Mouse (Mus musculus) myocyte (in vitro differentiated cells): Measurements from ENCODE around the gene Gm20741. TPM values are rescaled to one million over a fixed set of nuclear protein-coding genes. Genes with fewer than 3 reads are reported as not detected.

Experiments used
- H3K27me3 ChIP-seq: one replicate; pipeline ENCODE4 v1.6.1; 2011; ENCODE audit not compliant: control insufficient read depth, insufficient read depth, insufficient read length
- H3K36me3 ChIP-seq: one replicate; pipeline ENCODE4 v1.6.1; 2011; ENCODE audit not compliant: control insufficient read depth, insufficient read depth
- H3K4me2 ChIP-seq: one replicate; pipeline ENCODE4 v1.6.1; 2011; ENCODE audit warnings: low read depth, control low read depth
- H3K4me3 ChIP-seq: one replicate; pipeline ENCODE4 v1.5.1; 2011; ENCODE audit warnings: mild to moderate bottlenecking, control low read depth, moderate library complexity
- H3K79me2 ChIP-seq: one replicate; pipeline ENCODE4 v1.6.1; 2011; ENCODE audit not compliant: control insufficient read depth, insufficient read depth
- H3ac ChIP-seq: one replicate; pipeline ENCODE4 v1.6.1; 2011; ENCODE audit not compliant: control insufficient read depth, insufficient read length
- CEBPB ChIP-seq: IDR thresholded peaks from 2 replicates; pipeline ENCODE4 v1.6.1; 2011; ENCODE audit warnings: mild to moderate bottlenecking, moderate library complexity; ENCODE audit not compliant: poor library complexity, insufficient read depth, severe bottlenecking
- E2F4 ChIP-seq: IDR thresholded peaks from one replicate; pipeline ENCODE4 v1.6.1; 2011; ENCODE audit warnings: mild to moderate bottlenecking, control low read depth, moderate library complexity; ENCODE audit not compliant: insufficient read depth
- MAX ChIP-seq: IDR thresholded peaks from one replicate; pipeline ENCODE4 v1.6.1; 2011; ENCODE audit warnings: low read depth, mild to moderate bottlenecking, control low read depth
- MYOD1 ChIP-seq, 3 experiments: IDR thresholded peaks; one replicate each; pipeline ENCODE4 v1.6.1; 2011; ENCODE audit warnings: control low read depth in 2 of 3, low read depth in 2 of 3, mild to moderate bottlenecking in 2 of 3, moderate library complexity in 1 of 3; ENCODE audit not compliant: insufficient read length in 2 of 3, control insufficient read depth in 1 of 3
- MYOG ChIP-seq, 3 experiments: IDR thresholded peaks; one replicate each; pipeline ENCODE4 v1.6.1; 2011; ENCODE audit warnings: control low read depth in 2 of 3, low read depth in 2 of 3, mild to moderate bottlenecking in 2 of 3; ENCODE audit not compliant: insufficient read length in 2 of 3, control insufficient read depth in 1 of 3, insufficient read depth in 1 of 3
- POLR2A ChIP-seq: IDR thresholded peaks from one replicate; pipeline ENCODE4 v1.6.1; 2011; ENCODE audit warnings: low read depth, mild to moderate bottlenecking, control low read depth, moderate library complexity; ENCODE audit not compliant: insufficient read length
- POLR2AphosphoS2 ChIP-seq: IDR thresholded peaks from one replicate; pipeline ENCODE4 v1.6.1; 2011; ENCODE audit warnings: low read depth, control low read depth; ENCODE audit not compliant: insufficient read length
- REST ChIP-seq: IDR thresholded peaks from one replicate; pipeline ENCODE4 v1.6.1; 2011; ENCODE audit warnings: mild to moderate bottlenecking, control low read depth, moderate library complexity; ENCODE audit not compliant: insufficient read depth, insufficient read length
- SRF ChIP-seq: IDR thresholded peaks from one replicate; pipeline ENCODE4 v1.6.1; 2011; ENCODE audit warnings: low read depth; ENCODE audit not compliant: control insufficient read depth, insufficient read length
- TCF12 ChIP-seq: IDR thresholded peaks from one replicate; pipeline ENCODE4 v1.6.1; 2011; ENCODE audit warnings: mild to moderate bottlenecking, control low read depth; ENCODE audit not compliant: poor library complexity, insufficient read depth, severe bottlenecking
- TCF3 ChIP-seq: IDR thresholded peaks from one replicate; pipeline ENCODE4 v1.6.1; 2011; ENCODE audit warnings: low read depth, control low read depth; ENCODE audit not compliant: insufficient read length
- USF1 ChIP-seq: IDR thresholded peaks from one replicate; pipeline ENCODE4 v1.6.1; 2011; ENCODE audit warnings: low read depth, mild to moderate bottlenecking, control low read depth, moderate library complexity
- polyA plus RNA-seq: library from polyadenylated mRNA; unstranded; fragments of >200 nt; fragmentation: generic; extraction: Trizol; gene quantifications from one replicate; pipeline ENCODE4 v1.2.1, GENCODE M21; 2012; ENCODE audit warnings: missing spikeins

The Gm20741 gene
- polyA plus RNA-seq, result not detected

DNA sequence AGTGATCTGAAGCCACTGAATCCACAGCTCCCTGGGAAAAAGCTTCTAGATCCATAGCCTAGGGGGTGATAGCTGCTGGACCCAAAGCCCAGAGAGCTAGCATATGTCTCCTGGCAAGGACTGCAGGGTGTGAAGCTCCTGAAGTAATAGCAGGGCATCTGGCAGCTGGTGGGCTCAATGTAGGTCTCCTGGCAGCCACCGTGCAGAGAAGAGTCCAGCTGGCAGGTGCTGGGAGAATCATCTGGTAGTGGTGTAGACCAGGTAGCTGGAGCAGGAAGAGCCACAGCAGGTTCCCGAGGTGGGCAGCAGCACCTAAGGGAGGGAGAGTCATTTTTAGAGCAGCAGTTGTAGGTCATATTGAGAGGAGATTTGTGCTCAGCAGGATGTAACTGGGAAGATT lies at the start of gene Gm20741:
TSS of gene Gm20741 (minus strand) at position 394 of the 400 bp plus-strand sequence.
- H3ac ChIP-seq, result no peak within 1 kb of the TSS
- H3K79me2 ChIP-seq, result no peaks in the 10 kb centered on the region
- no peaks in the 10 kb centered on the region for H3K36me3 ChIP-seq
- no peak within 1 kb of the TSS for H3K4me3 ChIP-seq
- H3K4me2 ChIP-seq, result no peak within 1 kb of the TSS
- TF ChIP-seq POLR2AphosphoS2, result no peak
- TF ChIP-seq MYOG (IDR thresholded peaks at IDR 0.05; ENCODE audit: control insufficient read depth in 1 of 3, insufficient read depth in 1 of 3, insufficient read length in 2 of 3, low read depth in 2 of 3), result no peak
- no peak for TF ChIP-seq E2F4
- no peak for TF ChIP-seq CEBPB
- no peak for TF ChIP-seq MYOD1 (IDR thresholded peaks at IDR 0.05; ENCODE audit: control insufficient read depth in 1 of 3, insufficient read length in 2 of 3, low read depth in 2 of 3)
- TF ChIP-seq POLR2A, result no peak
- TF ChIP-seq MAX, result no peak
- no peak for TF ChIP-seq USF1
- TF ChIP-seq SRF, result no peak
- TF ChIP-seq REST, result no peak
- TF ChIP-seq TCF3, result no peak
- TF ChIP-seq TCF12, result no peak
- H3K27me3 ChIP-seq, result no peaks in the 10 kb centered on the region

GRCm38 (mm10) chr16:88851450-88851849 lies 39.4 kb upstream of the Gm20741 start:
- Histone ChIP-seq H3K79me2 (no peaks in the 10 kb centered on the region), H3ac (no peak overlapping the region), H3K27me3 (no peaks in the 10 kb centered on the region), H3K4me3 (no peak overlapping the region), H3K36me3 (no peaks in the 10 kb centered on the region), H3K4me2 (no peak overlapping the region)
- TF ChIP-seq MAX, result no peak
- no peak for TF ChIP-seq TCF3
- TF ChIP-seq REST, result no peak
- TF ChIP-seq POLR2AphosphoS2, result no peak
- TF ChIP-seq USF1, result no peak
- TF ChIP-seq MYOD1 (IDR thresholded peaks at IDR 0.05; ENCODE audit: control insufficient read depth in 1 of 3, insufficient read length in 2 of 3, low read depth in 2 of 3), result no peak
- no peak for TF ChIP-seq E2F4
- no peak for TF ChIP-seq POLR2A

GRCm38 (mm10) chr16:88848558-88848957 lies 36.5 kb upstream of the Gm20741 start:
- H3K36me3 ChIP-seq, result no peaks in the 10 kb centered on the region
- no peak overlapping the region for H3K4me2 ChIP-seq
- TF ChIP-seq MYOG (IDR thresholded peaks at IDR 0.05; ENCODE audit: control insufficient read depth in 1 of 3, insufficient read depth in 1 of 3, insufficient read length in 2 of 3, low read depth in 2 of 3) (no peak), MYOD1 (IDR thresholded peaks at IDR 0.05; ENCODE audit: control insufficient read depth in 1 of 3, insufficient read length in 2 of 3, low read depth in 2 of 3) (no peak), POLR2AphosphoS2 (no peak)
- no peak overlapping the region for H3K4me3 ChIP-seq
- no peaks in the 10 kb centered on the region for H3K27me3 ChIP-seq
- no peak overlapping the region for H3ac ChIP-seq
- H3K79me2 ChIP-seq, result no peaks in the 10 kb centered on the region

DNA sequence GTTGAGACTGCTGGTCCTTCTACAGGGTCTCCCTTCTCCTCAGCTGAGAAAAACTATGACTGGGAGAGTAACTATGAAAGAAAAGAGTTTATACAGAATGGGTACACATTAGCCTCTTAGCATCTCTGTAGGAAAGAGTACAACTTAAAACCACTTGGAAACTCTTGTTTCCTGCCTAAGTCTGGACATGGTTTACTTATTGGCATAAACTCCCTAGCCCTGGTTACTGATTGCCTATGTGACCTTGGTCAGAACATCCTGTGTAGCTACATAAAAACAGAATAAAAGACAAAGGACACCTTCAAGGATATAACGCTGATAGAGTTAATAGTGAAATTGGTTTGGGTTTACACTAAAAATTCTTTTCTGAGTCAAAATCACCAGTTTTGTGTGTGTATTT lies 35.3 kb upstream of the Gm20741 start:
- H3K4me2 ChIP-seq, result no peak overlapping the region
- TF ChIP-seq MYOD1 (IDR thresholded peaks at IDR 0.05; ENCODE audit: control insufficient read depth in 1 of 3, insufficient read length in 2 of 3, low read depth in 2 of 3) (no peak), USF1 (no peak), POLR2AphosphoS2 (no peak), SRF (no peak), MYOG (IDR thresholded peaks at IDR 0.05; ENCODE audit: control insufficient read depth in 1 of 3, insufficient read depth in 1 of 3, insufficient read length in 2 of 3, low read depth in 2 of 3) (no peak), CEBPB (no peak)
- H3K4me3 ChIP-seq, result no peak overlapping the region
- no peak overlapping the region for H3ac ChIP-seq
- H3K27me3 ChIP-seq, result no peaks in the 10 kb centered on the region
- no peaks in the 10 kb centered on the region for H3K79me2 ChIP-seq
- no peaks in the 10 kb centered on the region for H3K36me3 ChIP-seq

DNA sequence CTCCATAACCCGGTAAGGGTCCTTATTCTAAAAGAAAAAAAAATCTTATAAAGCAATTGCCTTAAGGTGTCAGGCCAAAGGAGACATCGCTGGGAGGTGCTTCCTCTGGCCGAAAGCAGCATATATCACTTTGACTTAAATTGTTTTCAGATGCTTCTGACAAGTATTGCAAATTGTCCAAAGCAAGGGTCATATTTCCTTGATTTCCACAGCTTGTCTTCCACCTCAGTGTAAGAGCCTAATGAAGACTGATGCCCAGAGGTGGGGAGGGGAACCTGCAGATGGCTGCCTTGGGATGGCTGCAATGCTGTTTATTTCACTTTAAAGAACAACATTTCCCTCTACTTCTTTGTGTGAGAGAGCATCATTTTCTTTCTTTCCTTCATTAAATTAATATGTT lies 15.0 kb upstream of the Gm20741 start:
- TF ChIP-seq REST, result no peak
- no peaks in the 10 kb centered on the region for H3K27me3 ChIP-seq
- no peak overlapping the region for H3K4me2 ChIP-seq
- H3K36me3 ChIP-seq, result no peaks in the 10 kb centered on the region
- no peaks in the 10 kb centered on the region for H3K79me2 ChIP-seq
- H3K4me3 ChIP-seq, result no peak overlapping the region
- no peak overlapping the region for H3ac ChIP-seq
